Mouse (Mus musculus): ENCODE measurements around the gene Zbtb42. TPM values are rescaled to one million over a fixed set of nuclear protein-coding genes. Genes with fewer than 3 reads are reported as not detected.
A peak's percentile ranks its signal among the peaks of the same experiment; 100 is the strongest.

The Zbtb42 gene
- total RNA-seq, 2 experiments from 2014 or later: 0.82 to 1.0 TPM

DNA sequence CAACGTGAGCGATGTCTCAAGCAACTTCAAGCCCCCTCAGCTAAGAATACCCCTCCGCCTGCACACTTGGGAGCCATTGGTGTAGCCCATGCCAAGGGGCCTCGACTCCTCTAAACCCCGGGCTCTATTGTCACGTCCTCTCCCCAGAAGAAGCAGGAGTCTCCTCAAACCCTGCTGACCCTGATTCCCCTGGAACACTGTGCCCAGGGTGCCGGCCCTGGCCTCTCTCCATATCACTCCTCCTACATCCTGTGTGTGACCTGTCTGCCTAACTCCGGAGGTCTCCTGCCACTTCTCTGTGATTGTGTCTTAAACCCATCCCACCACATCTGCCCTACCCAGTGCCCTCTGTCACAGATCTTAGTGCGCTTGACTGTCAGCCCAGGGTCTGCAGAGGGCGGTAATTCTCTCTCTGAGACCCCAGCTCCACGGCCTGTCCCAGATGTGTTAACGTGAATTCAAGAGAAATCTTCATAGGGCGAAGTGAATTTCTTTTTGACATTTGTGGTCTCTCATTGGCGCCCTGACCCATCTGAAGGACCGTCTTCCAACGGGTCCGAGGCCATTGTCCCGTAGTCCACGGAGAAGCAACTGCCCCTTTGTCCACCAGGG is 579 bp upstream of the Zbtb42 start:
- ATAC-seq (replicated peaks; ENCODE audit: poor library complexity, severe bottlenecking): no peak

GRCm38 (mm10) chr12:112679027-112679996 is 684 bp downstream of the Zbtb42 start:
- peak; percentile 14; the same call in 1 of the 2 replicates for ATAC-seq (replicated peaks; ENCODE audit: poor library complexity, severe bottlenecking)

DNA sequence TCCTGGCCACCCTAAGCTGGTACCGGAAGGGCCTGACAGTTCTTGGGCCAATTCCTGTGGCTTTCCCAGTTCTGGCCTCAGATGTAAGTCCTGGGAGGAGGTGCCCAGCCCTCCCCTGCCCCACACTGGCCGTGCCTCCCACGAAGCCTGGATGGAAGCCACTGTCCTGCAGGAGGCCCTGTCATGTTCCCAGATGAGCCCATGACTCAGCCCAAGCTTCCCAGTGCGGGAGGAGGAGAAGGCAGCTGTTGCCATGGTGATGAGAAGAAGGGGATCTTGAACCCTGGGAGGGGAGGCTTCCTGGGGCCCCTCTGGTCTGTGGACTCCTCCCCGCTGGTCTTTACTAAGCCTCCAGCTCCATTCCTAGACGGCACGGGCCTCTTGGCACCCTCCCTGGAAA is 4.7 kb downstream of the Zbtb42 start:
- no peak for ATAC-seq (replicated peaks; ENCODE audit: poor library complexity, severe bottlenecking)

DNA sequence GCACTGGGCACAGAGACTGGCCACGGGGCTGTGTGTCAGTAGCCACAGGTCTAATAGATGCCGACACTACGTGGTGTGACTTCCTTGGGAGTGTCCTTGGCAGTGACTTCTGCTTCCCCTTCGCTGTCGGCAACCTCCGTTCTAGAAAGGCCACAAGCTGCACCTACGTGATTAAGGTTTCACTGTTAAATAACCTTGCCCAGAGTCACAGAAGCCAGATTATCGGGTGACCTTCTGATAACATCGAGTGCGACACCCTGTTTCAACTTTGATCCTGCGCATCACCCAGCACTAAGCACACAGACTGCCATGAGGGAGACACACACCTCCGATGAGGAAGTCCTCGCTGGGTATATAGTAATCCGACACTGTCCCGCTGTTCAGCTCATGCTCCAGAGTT is 9.8 kb downstream of the Zbtb42 start:
- peak; percentile 70 for ATAC-seq (replicated peaks; ENCODE audit: poor library complexity, severe bottlenecking)

- ATAC-seq (replicated peaks; ENCODE audit: poor library complexity, severe bottlenecking): peak; percentile 85
Measured at GRCm38 (mm10) chr12:112693185-112694126, 14.8 kb downstream of the Zbtb42 start.

GRCm38 (mm10) chr12:112694127-112694475 is 15.5 kb downstream of the Zbtb42 start:
- no peak for ATAC-seq (replicated peaks; ENCODE audit: poor library complexity, severe bottlenecking)

- no peak for ATAC-seq (replicated peaks; ENCODE audit: poor library complexity, severe bottlenecking)
Measured at GRCm38 (mm10) chr12:112696806-112697425, 18.3 kb downstream of the Zbtb42 start.

- ATAC-seq (replicated peaks; ENCODE audit: poor library complexity, severe bottlenecking): no peak
Measured at GRCm38 (mm10) chr12:112700522-112700921, 21.9 kb downstream of the Zbtb42 start.

- 0 out of 2 replicates have a peak, but pooled peaks have one; percentile 18 for ATAC-seq (replicated peaks; ENCODE audit: poor library complexity, severe bottlenecking)
Measured at GRCm38 (mm10) chr12:112702374-112703320, 24.0 kb downstream of the Zbtb42 start.

DNA sequence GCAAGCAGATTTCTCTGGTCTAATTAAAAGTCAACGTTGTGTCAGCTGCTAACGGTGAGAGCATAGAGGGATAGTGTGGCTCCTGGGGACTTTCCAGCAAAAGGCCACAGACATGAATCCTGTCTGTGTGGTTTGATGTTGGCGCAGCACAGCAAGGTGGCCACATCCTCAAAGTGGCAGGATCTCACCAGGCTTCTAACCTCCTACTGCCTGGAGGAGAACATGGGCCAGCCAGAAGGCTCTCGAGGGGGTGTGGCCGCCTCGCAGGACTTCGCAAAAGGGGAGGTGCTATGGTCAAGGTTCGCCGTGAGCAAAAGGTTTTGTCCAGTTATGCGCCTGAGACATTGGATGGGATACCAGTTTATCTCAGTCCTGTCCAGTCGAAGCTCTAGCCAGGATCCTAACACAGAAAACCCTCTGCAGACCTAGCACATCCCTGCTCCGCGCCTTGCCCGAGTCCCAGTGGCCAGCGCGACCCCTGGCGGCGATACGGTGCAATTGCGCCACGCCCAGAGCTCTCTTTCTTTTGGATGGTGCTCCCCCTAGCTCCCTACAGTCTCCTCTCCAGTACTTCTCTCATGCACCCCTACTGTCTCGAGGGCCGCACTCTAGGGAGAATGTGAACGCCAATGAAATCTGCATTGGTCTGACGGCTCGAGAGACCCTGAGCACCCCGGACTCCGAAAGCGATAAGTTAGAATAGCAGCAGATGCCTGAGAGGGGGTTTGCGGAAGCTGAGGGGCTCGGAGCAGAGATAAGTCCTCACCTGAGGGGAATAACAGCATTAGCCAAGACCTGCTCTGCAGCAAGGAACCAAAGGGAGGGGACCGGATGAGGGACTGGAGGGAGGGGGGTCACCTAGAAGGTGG is 28.3 kb downstream of the Zbtb42 start:
- peak; percentile 92 for ATAC-seq (replicated peaks; ENCODE audit: poor library complexity, severe bottlenecking)

- ATAC-seq (replicated peaks; ENCODE audit: poor library complexity, severe bottlenecking): no peak
Measured at GRCm38 (mm10) chr12:112707573-112707869, 28.9 kb downstream of the Zbtb42 start.

- no peak for ATAC-seq (replicated peaks; ENCODE audit: poor library complexity, severe bottlenecking)
Measured at GRCm38 (mm10) chr12:112713984-112714383, 35.4 kb downstream of the Zbtb42 start.

- peak; percentile 79 for ATAC-seq (replicated peaks; ENCODE audit: poor library complexity, severe bottlenecking)
Measured at GRCm38 (mm10) chr12:112717140-112717539, 38.5 kb downstream of the Zbtb42 start.

DNA sequence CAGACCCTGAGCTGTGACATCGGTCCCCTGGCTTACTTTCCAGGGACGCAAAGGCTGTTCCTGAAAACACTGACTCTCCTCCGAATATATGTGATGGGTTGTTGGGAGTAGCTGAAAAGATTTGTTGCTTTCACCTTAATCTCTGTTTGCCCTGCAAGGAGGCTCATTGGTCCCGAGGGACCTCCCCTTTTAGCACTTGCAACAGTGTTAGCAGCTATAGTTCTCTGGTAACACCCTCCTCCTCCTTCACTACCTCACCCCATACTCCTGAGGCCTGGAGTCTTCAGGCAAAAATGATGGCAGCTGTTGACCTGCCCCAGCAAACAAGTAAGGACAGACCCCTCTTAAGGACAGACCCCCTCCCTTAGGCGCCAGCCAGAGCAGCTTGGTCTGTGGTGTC is 40.4 kb downstream of the Zbtb42 start:
- ATAC-seq (replicated peaks; ENCODE audit: poor library complexity, severe bottlenecking): no peak

DNA sequence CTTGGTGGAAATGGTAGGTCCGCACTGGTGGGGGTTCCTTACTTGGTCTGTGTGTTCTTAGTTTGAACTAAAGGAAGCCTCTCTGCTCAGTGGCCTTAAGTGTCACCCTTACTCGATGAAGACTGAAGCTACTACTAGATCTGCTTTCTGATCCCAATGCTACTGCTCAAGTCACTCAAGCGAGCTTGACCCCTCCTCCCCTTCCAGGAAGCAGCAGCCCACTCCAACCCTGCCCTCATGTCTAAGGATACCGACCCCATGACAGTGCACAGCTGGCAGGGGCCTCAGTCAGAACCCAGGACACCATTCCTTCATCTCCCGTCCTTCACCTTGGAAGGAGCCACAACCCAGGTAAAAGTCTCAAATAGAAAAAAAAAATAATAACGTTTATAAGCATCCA is 41.6 kb downstream of the Zbtb42 start, which contains the start of gene Cep170b:
TSS of gene Cep170b (plus strand) at position 240 of the 400 bp plus-strand sequence.
- no peak for ATAC-seq (replicated peaks; ENCODE audit: poor library complexity, severe bottlenecking)

DNA sequence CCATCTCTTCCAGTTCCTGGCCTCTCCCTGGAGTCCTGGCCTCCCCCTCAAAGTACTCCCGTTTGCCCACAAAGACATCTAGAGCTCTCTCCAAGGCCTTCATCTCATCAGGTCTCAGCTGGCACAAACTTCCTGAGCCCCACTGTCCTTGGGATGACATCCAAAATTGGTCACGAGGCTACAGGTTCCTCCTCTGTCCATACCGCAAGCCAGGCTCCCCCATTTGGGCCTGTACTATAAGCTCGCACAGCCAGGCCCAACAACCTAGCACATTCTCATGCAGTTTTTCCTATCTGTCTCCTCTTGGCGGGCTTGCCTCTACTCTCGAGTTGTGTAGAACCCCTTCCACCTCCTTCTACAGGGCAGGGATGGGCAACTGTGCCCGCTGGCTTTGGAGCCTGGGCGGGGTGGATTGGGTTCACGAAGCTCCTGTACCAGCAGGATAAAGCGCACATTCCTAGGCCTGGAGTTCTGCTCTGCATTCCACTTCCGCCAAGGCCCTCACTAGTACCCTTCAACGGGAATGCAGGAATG is 42.3 kb downstream of the Zbtb42 start:
- no peak for ATAC-seq (replicated peaks; ENCODE audit: poor library complexity, severe bottlenecking)

DNA sequence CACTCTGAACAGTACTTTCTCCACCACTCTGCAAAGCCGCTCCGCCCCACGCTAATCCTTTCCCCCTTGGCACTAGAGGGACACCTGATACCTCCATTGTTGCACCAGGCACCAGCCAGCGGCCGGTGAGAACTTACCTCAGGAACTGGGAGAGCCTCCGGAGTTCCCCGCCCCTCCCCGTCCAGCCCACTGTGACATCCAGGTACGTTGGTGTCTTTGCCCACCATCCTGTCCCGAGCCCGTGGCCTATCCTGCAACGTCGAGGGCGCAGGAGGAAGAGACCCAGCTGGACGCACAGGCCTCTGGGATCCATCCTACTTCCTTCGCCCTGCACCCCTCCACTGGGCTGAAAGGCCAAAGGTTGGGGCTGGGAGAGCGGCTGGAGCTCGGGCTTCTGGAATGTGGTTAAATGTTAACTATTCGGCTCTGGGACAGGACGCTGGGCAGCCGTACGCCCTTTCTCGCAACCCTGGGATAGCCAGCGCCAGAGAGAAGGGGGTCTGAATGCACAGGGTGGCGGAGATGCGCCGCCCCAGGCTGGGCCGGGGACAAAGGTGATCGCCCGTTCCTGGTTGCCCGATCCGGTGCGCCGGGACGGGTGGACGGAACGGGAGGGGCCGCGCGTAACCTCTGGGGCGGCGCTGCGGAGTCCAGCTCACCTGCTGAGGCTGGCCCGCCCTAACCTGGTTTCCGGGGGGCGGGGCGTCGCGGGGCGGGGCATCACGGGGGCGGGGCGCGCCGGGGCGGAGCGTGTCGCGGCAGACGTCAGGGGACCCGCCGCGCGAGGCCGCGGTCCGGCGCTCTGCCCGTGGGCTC is 43.0 kb downstream of the Zbtb42 start:
- ATAC-seq (replicated peaks; ENCODE audit: poor library complexity, severe bottlenecking): peak; percentile 22
